Mouse (Mus musculus): ENCODE data around the gene C1qtnf3.
"Not testable (repeated sequence)": the region's sequence is repeated elsewhere in the genome, so short reads cannot be mapped to it uniquely, and the experiment has no call there.

Gene C1qtnf3

DNA sequence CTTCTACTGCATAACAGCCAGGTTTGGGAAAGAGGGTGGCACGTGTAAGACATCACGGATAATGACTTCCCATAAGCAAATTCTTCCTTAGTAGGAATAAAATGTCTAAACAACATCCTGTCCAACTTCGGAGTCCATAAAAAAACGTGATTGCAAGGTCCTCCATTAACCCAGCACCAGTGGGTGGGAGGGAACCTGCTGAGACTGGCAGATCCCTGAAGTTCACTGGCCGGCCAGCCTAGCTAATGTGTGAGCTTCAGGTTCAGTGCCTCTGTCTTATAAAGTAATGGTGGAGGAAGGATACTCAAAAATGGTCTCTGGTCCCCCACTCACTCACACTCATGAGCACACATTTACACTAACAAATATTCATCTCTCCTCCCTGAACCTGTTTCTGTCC is 3.0 kb downstream of the C1qtnf3 start:
- in situ Hi-C loops (cut with MboI, MseI): no loop called here

DNA sequence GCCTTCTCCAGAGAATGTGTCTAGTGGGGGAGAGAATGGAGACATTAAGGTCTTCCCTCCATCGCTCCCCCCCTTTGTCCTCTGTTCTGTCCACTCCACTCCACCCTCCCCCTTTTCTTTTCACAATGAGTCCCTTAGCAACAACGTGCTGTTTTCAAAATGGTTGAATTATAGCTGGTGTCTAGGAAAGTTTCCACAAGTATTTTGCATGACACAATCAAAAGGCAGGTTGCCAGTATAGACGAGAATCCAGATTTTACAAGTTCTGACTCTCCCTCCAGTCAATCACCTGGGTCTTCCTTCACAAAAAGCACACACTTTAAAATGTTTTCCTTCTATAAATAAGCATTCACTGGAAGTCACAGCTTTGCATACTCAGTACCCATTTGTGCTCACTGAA is 4.6 kb downstream of the C1qtnf3 start:
- in situ Hi-C loops (cut with MboI, MseI): no loop called here

DNA sequence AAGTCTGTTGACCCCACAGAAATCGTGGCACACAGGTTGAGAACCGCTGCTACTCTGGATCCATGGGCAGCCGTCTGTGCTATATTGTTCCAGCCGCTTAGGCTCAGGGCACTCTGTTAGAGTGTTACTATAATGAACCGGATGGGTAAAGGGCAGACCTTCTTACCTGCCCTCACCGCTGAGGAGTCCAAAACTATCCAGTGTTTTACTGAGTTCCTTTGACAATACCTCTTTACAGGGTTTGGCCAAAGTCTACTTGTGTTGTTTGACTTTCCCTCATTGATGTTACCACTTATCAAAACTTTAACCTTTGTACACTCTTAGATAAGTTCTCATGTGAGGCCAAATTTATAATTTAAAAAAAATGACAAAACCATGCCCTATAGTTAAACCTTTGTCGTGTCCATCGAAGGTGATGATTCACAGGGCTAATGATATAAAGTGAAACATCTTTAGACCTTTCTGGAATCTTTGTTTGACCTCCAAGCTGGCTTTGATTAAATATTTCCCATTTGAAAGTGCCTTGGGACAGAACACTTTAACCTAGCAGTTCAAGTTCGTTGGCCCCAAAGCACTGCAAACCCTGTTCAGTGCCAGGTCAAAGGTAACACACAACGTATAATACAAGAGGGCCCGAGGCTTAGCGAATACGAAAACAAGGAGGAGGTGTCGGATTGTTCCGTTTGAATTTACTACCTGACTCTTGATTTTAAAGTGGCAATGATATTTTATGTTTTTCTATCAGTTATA is 7.3 kb downstream of the C1qtnf3 start:
- in situ Hi-C loops (cut with MboI, MseI): no loop called here

DNA sequence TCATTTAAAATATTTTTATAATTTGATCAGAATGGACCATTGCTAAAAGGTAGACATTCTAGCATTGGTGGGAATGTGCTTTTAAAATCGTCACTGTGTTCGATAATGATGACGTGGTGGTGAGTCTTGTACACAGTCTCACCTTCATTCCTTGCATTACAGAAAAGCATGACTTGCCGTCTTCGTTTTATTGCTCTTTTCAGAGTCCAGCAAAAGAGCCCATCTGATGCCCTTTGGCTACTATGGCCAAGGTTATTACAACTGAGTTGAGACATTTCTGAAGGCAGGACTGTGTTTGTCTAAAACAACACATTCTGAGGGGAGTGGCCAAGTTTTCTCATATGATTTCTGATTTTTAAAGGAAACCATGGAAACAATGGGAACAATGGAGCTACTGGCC is 8.1 kb downstream of the C1qtnf3 start:
- in situ Hi-C loops (cut with MboI, MseI): no loop called here

DNA sequence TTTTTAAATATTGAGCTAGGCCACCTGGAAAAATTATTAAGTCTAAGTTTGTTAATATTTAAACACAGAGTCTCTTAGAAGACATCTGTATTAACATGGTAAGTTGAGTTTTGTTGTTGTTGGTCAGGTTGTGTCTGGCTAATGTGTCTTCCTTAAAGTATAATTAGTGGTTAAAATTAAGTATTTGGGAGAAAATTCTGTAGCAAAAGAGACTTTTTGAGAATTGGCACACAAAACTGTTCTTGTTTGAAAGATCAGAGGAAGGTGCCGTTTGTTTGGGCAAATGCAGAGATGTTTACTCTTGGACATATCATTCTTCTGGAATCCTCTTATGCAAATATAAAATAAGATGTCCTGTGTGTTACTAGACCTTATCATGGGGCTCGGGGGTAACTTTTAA is 10.5 kb downstream of the C1qtnf3 start:
- in situ Hi-C loops (cut with MboI, MseI): no loop called here

DNA sequence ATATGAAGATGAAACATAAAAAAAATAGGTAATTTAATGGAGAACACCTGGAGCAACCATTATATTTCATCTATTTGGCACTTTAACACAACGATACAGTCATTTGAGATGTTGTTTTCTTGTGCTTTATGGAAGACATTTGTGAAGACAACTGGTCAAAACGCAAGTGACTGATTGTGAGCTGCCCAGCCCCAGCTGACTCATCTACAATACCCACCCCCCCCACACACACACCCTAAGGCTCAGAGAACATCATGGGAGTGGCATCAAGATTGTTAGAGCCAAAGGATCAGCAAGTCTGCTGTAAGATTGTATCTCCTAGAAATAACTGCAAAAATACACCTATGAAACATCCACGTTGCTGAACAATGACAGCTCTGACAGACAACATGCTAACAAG is 17.3 kb downstream of the C1qtnf3 start:
- in situ Hi-C loops (cut with MboI, MseI): no loop called here

DNA sequence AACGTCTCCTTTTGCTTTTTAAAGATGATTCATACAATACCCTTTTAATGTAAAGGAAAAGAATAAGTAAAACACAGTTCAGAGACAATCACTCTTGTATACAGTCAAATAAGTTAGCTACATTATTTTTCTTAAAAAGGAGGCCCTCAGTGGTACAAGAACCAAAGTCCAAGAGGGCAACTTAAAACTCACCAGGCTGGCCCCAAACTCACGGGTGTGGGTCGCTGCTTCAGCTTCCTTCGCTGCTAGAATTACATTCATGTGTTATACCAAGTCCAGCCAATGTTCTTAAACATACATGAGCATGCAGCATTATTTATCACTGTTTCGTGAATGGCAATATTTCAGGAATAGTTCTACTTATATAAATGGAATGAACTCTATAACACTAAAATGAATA is 18.6 kb downstream of the C1qtnf3 start:
- in situ Hi-C loops (cut with MboI, MseI): loop anchor here in 1 of 2 experiments (10.0 kb wide), 1 partner anchor 1106 kb away; no protein-coding TSS in a partner anchor

DNA sequence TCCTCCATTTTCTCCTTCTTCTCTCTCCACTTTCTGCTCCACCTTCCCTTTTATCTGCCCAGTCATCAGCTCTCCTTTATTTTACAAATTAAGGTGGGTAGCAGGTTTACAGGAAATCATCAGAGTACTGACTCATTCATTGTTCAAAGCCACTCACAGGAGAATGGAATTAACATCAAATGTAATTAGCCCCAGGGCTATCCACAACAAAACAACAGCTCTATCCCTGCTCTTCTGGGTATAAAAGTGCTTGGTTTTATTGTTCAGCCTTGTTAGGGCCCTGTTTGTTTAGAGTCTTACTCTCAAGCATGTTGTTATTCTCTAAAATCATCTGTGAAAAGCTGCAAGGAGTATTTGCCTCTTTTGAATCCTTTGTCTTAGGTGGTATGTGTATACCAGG is 25.0 kb downstream of the C1qtnf3 start:
- in situ Hi-C loops (cut with MboI, MseI): loop anchor here in 1 of 2 experiments (10.0 kb wide), 1 partner anchor 1112 kb away; no protein-coding TSS in a partner anchor

DNA sequence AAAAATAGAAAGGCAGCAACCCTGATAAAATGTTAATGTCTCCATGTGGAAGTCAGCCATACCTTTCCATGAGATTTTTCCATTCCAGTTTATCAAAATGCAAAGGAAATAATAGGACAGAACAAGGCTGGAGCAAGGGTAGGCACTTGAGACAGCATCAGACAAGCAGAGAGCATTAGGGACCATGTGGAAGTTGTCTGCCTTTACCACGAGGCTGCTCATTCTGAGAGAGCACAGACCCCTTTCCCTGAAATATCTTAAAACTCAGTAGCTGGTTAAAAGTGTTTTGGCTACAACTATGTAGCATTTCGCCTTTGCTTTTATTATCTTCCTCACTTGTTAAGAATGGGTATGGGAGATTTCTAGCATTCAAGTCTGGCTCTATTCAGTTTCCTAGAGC is 28.6 kb downstream of the C1qtnf3 start:
- in situ Hi-C loops (cut with MboI, MseI): no loop called here

DNA sequence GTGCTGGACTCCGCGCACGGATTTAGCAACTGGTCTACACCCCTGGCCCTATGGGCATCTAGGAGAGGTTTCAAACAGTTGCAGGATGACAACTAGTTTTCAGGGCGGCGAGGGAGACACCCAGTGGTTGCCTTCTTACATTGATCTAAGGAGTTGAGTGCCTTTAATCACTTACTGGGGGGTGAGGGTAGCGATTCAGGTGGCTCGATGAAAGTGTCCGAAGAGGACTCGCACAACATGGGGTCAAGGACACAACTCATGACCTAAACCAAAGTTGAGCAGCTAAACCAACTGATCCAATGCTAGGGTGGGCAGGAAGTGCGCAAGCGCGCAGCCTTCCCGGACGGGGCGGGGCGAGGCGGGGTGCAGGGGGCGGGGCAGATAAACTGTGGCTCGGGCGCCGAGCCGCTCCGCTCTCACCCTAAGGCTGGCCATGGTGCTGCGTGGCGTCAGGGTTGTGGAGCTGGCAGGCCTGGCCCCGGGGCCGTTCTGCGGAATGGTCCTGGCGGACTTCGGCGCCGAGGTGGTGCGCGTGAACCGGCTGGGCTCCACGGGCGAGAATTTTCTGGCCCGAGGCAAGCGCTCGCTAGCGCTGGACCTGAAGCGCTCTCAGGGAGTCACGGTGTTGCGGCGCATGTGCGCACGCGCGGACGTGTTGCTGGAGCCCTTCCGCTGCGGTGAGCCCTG is 29.4 kb downstream of the C1qtnf3 start, which contains the start of gene Amacr:
Gene Amacr (plus strand): TSS at position 380 of the 687 bp plus-strand sequence.
- in situ Hi-C loops (cut with MboI, MseI): no loop called here

DNA sequence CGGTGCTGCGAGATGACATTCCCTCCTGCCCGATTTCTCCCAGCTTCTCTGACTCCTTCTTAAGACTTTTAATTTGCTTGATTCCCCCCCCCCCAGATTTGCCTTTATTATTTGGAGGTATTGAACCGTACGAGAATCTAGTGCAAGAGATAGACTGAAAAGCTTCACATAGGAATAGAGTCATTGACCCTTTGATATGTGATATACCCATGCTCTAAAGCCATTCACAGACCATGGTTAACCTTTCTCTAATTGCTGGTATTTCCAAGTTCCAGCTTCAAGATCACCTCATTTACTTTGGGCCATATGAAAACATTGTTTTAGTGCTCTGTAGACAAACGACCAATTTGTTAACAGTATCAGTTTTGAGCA is 29.9 kb downstream of the C1qtnf3 start:
- in situ Hi-C loops (cut with MboI, MseI): no loop called here

DNA sequence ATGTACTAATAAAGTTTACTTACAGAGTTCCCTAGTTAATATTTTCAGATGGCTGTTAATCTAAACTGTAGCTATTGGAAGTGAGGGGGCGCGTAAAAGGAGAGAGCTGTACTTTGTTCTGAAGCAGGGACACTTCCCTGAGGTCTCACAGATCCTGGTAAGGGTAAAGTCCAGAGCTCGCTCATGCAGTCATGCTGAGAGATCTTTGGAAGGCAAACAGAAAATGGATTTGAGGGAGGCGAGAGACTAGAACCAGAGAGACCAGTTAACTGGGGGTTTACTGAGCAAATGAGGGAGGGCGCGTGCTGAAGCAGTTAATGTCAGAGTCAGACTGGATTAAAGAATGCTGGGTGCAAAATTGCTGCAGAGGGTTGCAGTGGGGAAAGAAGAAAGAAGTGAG is 33.6 kb downstream of the C1qtnf3 start:
- in situ Hi-C loops (cut with MboI, MseI): no loop called here

DNA sequence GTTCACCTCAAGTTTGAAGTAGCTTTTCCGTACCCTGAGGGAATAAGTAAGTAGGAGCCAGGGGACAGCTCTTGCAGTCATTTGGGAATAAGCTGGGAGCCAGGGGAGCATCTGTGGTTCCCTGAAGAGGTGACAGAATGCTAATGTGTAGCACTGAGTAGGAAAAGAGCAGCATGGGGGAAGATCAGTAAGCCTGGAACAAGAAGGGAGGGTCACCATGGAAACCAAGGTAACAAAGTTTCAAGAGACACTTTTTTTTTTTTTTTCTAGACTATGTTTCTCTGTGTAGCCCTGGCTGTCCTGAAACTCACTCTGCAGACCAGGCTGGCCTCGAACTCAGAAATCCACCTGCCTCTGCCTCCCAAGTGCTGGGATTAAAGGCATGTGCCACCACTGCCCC is 34.3 kb downstream of the C1qtnf3 start:
- in situ Hi-C loops (cut with MboI, MseI): not testable (repeated sequence)

DNA sequence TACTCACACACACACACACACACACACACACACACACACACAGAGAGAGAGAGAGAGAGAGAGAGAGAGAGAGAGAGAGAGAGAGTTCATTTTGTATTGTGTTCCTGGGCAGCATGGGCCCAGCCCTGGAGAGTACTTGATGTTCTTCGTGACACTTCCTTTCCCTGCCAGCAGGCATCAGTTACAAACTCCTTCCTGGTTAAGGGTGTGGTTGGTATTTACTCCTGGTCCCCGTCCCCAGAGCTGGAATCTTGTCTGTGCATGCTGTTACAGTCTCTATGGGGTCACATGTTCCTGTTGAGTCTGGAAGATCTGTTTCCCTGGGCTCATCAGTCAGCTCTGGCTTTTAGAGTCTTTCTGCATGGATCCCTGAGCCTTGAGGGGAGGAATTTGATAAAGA is 38.3 kb downstream of the C1qtnf3 start:
- in situ Hi-C loops (cut with MboI, MseI): no loop called here

DNA sequence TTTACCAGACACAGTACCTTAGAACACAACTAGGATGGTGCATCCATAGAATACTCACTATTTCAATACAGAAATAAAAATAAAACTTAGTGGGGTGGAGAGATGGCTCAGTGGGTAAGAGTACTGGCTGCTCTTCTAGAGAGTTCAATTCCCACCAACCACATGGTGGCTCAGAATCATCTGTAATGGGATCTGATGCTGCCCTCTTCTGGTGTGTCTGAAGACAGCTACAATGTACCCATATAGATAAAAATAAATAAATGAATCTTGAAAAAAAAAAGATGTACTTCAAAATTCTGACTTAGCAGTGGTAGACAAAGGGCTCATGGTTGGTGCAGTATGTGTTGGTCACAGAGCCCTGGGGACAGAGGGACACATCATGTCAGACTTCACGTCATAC is 39.4 kb downstream of the C1qtnf3 start:
- in situ Hi-C loops (cut with MboI, MseI): no loop called here

DNA sequence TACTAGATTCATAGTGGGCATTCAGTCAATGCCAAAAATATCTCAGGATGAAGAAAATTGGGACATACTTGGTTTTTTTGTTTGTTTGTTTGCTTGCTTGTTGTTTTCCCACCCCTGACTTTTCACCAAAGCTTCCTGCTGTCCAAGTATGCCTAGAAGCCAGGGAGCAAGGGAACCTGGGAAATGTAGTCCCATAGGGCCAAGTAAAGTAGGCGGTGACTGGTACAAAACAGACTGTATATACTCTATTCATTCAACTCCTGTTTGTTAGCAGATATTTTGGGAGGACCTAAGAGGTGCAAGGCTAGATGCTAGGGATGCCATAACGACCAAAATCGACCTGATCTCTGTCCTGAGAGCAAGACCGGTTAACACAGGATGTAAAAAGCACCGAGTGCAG is 47.7 kb downstream of the C1qtnf3 start:
- in situ Hi-C loops (cut with MboI, MseI): loop anchor here (5.0 to 25.0 kb wide), 2 partner anchors 48 to 1537 kb away; partner anchors contain the start of gene C1qtnf3 (in 1 of the 2)

DNA sequence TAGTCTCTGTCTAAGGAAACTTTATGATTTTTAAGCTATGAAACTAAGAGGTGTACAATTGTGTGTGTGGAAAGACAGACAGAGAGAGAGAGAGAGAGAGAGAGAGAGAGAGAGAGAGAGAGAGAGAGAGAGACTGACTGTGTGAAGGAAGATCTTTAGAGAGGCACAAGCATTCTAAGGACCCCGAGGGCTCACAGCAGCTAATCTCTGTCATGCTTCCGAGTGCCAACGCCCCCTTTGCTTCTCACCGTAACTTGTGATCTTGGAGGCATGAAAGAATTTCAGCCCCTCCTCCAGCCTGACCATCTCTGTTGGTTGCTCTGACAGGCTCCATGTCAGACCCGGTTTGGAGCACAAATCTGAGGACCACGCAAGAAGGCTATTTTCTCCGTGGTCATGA is 48.3 kb downstream of the C1qtnf3 start, which contains the start of gene Slc45a2:
Gene Slc45a2 (plus strand): TSS at position 301 of the 400 bp plus-strand sequence.
- in situ Hi-C loops (cut with MboI, MseI): loop anchor here (5.0 to 25.0 kb wide), 2 partner anchors 48 to 1537 kb away; partner anchors contain the start of gene C1qtnf3 (in 1 of the 2)

DNA sequence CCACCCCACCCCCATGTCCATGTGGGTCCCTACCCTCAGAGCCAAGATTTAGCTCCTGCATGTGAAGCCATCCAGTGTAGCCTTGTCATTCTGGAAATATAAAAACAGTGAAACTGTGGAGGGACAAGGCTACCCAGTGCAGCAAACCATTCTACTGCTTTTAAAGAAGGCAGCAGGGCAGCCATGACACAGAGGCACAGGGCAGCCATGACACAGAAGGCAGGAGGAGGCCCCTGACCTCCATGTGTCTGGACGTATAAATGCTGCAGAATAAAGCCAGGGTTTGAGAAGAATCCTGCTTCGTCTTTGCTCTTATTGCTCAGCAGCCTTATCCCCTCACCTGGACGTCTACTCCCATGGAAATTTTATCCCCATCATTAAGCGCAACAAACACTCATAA is 51.7 kb downstream of the C1qtnf3 start:
- in situ Hi-C loops (cut with MboI, MseI): loop anchor here (5.0 to 25.0 kb wide), 2 partner anchors 51 to 1534 kb away; partner anchors contain the start of gene C1qtnf3 (in 1 of the 2)

DNA sequence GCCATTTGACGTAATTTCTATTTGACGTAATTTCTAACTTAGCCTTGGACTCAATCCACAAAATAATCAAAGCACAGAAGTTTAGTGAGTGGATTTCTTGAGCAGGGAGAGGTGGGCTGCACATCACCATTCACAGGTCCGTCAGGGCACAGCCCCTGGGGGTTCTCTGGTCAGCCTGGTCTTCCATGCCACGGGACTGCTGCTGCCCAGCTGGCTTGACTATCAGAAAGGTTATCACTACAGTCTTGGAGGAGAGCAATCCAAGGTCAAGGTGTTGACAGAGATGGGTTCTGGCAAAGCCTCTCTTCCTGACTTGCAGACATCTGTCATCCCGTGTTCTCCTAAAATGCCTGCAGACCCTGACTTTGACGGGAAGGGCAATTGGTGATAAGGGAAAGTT is 52.5 kb downstream of the C1qtnf3 start:
- in situ Hi-C loops (cut with MboI, MseI): loop anchor here (5.0 to 25.0 kb wide), 2 partner anchors 52 to 1533 kb away; partner anchors contain the start of gene C1qtnf3 (in 1 of the 2)

DNA sequence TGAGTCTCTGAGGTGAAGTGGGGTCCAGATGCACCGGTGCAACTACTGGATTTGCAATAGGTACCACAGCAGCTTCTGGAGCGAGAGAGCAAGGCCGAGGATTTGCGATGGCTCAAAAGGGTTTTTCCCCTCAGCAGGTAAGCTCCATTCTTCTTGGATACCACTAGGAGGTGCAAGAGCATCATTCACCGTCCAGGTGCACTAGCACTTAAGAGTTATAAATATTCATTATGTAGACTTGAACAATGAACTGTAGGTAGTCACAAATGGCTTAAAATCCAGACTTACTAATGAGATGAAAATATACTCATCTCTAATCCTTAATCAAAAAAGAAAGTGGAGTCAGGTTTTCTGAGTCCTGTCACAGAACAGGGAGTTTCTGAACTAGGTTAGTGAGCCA is 56.6 kb downstream of the C1qtnf3 start:
- in situ Hi-C loops (cut with MboI, MseI): loop anchor here in 1 of 2 experiments (25.0 kb wide), 1 partner anchor 1529 kb away; no protein-coding TSS in a partner anchor

DNA sequence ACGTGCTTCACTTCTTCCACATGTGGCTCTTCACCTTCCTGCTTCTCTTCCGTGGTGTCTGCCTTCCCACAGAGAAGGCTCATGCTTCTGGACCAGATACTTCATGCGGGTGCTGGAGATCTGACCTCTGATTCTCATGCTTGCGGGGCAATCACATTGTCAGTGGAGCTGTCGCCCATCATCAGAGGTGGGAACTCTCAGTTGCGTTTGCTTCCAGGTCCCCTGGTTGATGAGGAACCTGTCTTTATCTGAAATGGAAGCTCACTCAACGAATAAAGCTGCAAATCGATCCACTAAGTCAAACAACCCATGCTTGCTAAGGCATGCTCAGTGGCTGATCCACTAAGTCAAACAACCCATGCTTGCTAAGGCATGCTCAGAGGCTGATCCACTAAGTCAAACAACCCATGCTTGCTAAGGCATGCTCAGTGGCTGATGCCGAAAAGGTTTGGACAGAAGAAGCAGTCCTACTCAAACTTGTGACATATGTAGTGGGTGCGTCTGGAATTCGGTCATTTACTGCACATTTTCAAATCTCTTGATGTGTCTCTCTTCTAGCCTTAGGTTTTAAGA is 58.9 kb downstream of the C1qtnf3 start:
- in situ Hi-C loops (cut with MboI, MseI): loop anchor here in 1 of 2 experiments (25.0 kb wide), 1 partner anchor 1526 kb away; no protein-coding TSS in a partner anchor

DNA sequence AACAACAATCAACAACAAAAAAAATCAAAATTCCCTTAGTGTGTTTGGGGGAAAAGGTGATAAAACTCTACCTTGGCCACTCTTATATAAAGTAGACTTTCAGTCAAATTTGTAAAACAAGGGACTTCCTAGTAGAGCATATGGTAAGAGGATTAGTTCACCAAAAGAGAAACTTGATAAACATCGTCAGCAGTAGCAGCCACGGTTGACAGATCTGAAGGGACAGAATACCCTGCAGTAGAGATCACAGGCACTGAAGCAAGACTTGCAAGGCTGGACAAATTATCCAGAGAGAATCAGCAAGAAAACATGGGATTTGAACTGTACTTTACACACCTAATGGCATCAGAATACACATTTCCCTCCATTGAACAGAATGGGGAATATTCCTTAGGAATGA is 62.8 kb downstream of the C1qtnf3 start:
- in situ Hi-C loops (cut with MboI, MseI): loop anchor here in 1 of 2 experiments (25.0 kb wide), 1 partner anchor 1522 kb away; no protein-coding TSS in a partner anchor
